Mouse (Mus musculus) CH12.LX (cell line): ENCODE results near the gene Rangrf. TPM values are rescaled to one million over a fixed set of nuclear protein-coding genes. Genes with fewer than 3 reads are reported as not detected.

Source experiments
- DNase-seq: peaks from one replicate; pipeline ENCODE4 v3.0.0-alpha.2; 2013; ENCODE audit errors: extremely low read depth
- H3K27ac ChIP-seq: 2 replicates; pipeline ENCODE4 v1.5.1; 2012; ENCODE audit warnings: low read depth, mild to moderate bottlenecking, control low read depth, moderate library complexity; ENCODE audit not compliant: insufficient read depth
- H3K27me3 ChIP-seq: replicated peaks from 2 replicates; pipeline ENCODE3; 2012; ENCODE audit warnings: inconsistent platforms
- H3K36me3 ChIP-seq, 2 experiments: replicated peaks in 1 of 2; 2 replicates each; pipeline versions ENCODE3 to v1.6.1; 2012; ENCODE audit warnings: inconsistent platforms in 1 of 2, low read length in 1 of 2, mild to moderate bottlenecking in 1 of 2, mixed read lengths in 1 of 2, moderate library complexity in 1 of 2; ENCODE audit not compliant: control insufficient read depth in 1 of 2, insufficient read depth in 1 of 2
- H3K4me1 ChIP-seq, 2 experiments: 2 replicates each; pipeline ENCODE4 v1.6.1; 2012; ENCODE audit warnings: inconsistent platforms in 1 of 2, moderate library complexity in 1 of 2; ENCODE audit not compliant: insufficient read depth in 2 of 2, control insufficient read depth in 1 of 2
- H3K4me2 ChIP-seq: 2 replicates; pipeline ENCODE4 v1.6.1; 2012; ENCODE audit warnings: low read depth, mild to moderate bottlenecking, control low read depth; ENCODE audit not compliant: poor library complexity, insufficient read depth, severe bottlenecking
- H3K4me3 ChIP-seq, 3 experiments: fragments of 150-350 bp in 1 of 3; sonication (generic) in 1 of 3; replicated peaks in 1 of 3; 2 replicates each; pipeline versions ENCODE3 to v1.5.1; 2011 to 2012; ENCODE audit warnings: low read depth in 2 of 3, low read length in 2 of 3, mild to moderate bottlenecking in 2 of 3, moderate library complexity in 2 of 3, control low read depth in 1 of 3, improper control_type of control experiment in 1 of 3, inconsistent platforms in 1 of 3, mixed read lengths in 1 of 3; ENCODE audit not compliant: poor library complexity in 1 of 3
- H3K79me2 ChIP-seq: replicated peaks from 2 replicates; pipeline ENCODE4 v1.6.1; 2012; ENCODE audit warnings: mild to moderate bottlenecking, moderate library complexity; ENCODE audit not compliant: control insufficient read depth, poor library complexity, insufficient read depth, severe bottlenecking; ENCODE audit errors: extremely low read depth
- H3K9ac ChIP-seq: 2 replicates; pipeline ENCODE4 v1.6.1; 2012; ENCODE audit warnings: low read depth, mild to moderate bottlenecking, control low read depth, moderate library complexity; ENCODE audit not compliant: insufficient read depth
- H3K9me3 ChIP-seq: replicated peaks from 2 replicates; pipeline ENCODE3; 2012; ENCODE audit warnings: low read length, inconsistent platforms, mixed read lengths
- BHLHE40 ChIP-seq: IDR thresholded peaks from 2 replicates; pipeline ENCODE4 v1.6.1; 2011; ENCODE audit warnings: mild to moderate bottlenecking, low read depth, low read length, improper control_type of control experiment
- CHD2 ChIP-seq: IDR thresholded peaks from 2 replicates; pipeline ENCODE4 v1.6.1; 2011; ENCODE audit warnings: low read length, improper control_type of control experiment
- CTCF ChIP-seq, 2 experiments: IDR thresholded peaks in 1 of 2; conservative IDR thresholded peaks in 1 of 2; 2 replicates each; pipeline ENCODE4 v1.5.1; 2011 to 2012; ENCODE audit warnings: low read depth in 2 of 2, low read length in 2 of 2, improper control_type of control experiment in 1 of 2, inconsistent platforms in 1 of 2, mild to moderate bottlenecking in 1 of 2, moderate library complexity in 1 of 2
- E2F4 ChIP-seq: IDR thresholded peaks from 2 replicates; pipeline ENCODE4 v1.6.1; 2011; ENCODE audit warnings: low read depth, low read length, improper control_type of control experiment; ENCODE audit not compliant: insufficient replicate concordance
- ELF1 ChIP-seq: IDR thresholded peaks from 2 replicates; pipeline ENCODE4 v1.6.1; 2014; ENCODE audit warnings: low read depth, mild to moderate bottlenecking, inconsistent platforms, low read length, improper control_type of control experiment
- ETS1 ChIP-seq: conservative IDR thresholded peaks from 2 replicates; pipeline ENCODE4 v1.6.1; 2012; ENCODE audit warnings: low read depth, mild to moderate bottlenecking, inconsistent platforms, low read length, improper control_type of control experiment, moderate library complexity
- HCFC1 ChIP-seq: IDR thresholded peaks from 2 replicates; pipeline ENCODE4 v1.6.1; 2012; ENCODE audit warnings: low read depth, mild to moderate bottlenecking, inconsistent platforms, low read length, improper control_type of control experiment
- IRF4 ChIP-seq: IDR thresholded peaks from 2 replicates; pipeline ENCODE4 v1.6.1; 2014; ENCODE audit warnings: low read depth, mild to moderate bottlenecking, inconsistent platforms, low read length, improper control_type of control experiment
- JUN ChIP-seq: IDR thresholded peaks from 2 replicates; pipeline ENCODE4 v1.6.1; 2011; ENCODE audit warnings: low read depth, mild to moderate bottlenecking, low read length, improper control_type of control experiment, moderate library complexity; ENCODE audit not compliant: insufficient read depth
- JUND ChIP-seq: conservative IDR thresholded peaks from 2 replicates; pipeline ENCODE4 v1.6.1; 2011; ENCODE audit warnings: low read depth, low read length, improper control_type of control experiment
- KAT2A ChIP-seq: IDR thresholded peaks from 2 replicates; pipeline ENCODE4 v1.6.1; 2012; ENCODE audit warnings: low read length, improper control_type of control experiment, inconsistent platforms; ENCODE audit not compliant: insufficient replicate concordance
- MAX ChIP-seq: IDR thresholded peaks from 2 replicates; pipeline ENCODE4 v1.6.1; 2011; ENCODE audit warnings: low read length, improper control_type of control experiment
- MAZ ChIP-seq: IDR thresholded peaks from 2 replicates; pipeline ENCODE4 v1.6.1; 2012; ENCODE audit warnings: low read depth, mild to moderate bottlenecking, inconsistent platforms, low read length, improper control_type of control experiment, moderate library complexity
- MXI1 ChIP-seq: IDR thresholded peaks from 2 replicates; pipeline ENCODE4 v1.6.1; 2011; ENCODE audit warnings: mild to moderate bottlenecking, low read depth, low read length, improper control_type of control experiment
- PAX5 ChIP-seq: IDR thresholded peaks from 2 replicates; pipeline ENCODE4 v1.6.1; 2012; ENCODE audit warnings: low read length, inconsistent platforms, mixed read lengths
- POLR2A ChIP-seq: IDR thresholded peaks from 2 replicates; pipeline ENCODE4 v1.6.1; 2011; ENCODE audit warnings: low read depth, mild to moderate bottlenecking, improper control_type of control experiment, low read length
- POLR2AphosphoS2 ChIP-seq: IDR thresholded peaks from 2 replicates; pipeline ENCODE4 v1.6.1; 2011; ENCODE audit warnings: low read depth, low read length, improper control_type of control experiment
- SIN3A ChIP-seq: IDR thresholded peaks from 2 replicates; pipeline ENCODE4 v1.6.1; 2012; ENCODE audit warnings: low read length, improper control_type of control experiment, inconsistent platforms
- SMC3 ChIP-seq: IDR thresholded peaks from 2 replicates; pipeline ENCODE4 v1.6.1; 2011; ENCODE audit warnings: low read depth, low read length, improper control_type of control experiment
- TCF12 ChIP-seq: IDR thresholded peaks from 2 replicates; pipeline ENCODE4 v1.6.1; 2014; ENCODE audit warnings: low read depth, mild to moderate bottlenecking, inconsistent platforms, low read length, improper control_type of control experiment
- USF1 ChIP-seq: IDR thresholded peaks from 2 replicates; pipeline ENCODE4 v1.6.1; 2014; ENCODE audit warnings: low read depth, mild to moderate bottlenecking, inconsistent platforms, low read length, improper control_type of control experiment
- USF2 ChIP-seq: conservative IDR thresholded peaks from 2 replicates; pipeline ENCODE4 v1.6.1; 2011; ENCODE audit warnings: low read depth, low read length, improper control_type of control experiment
- ZKSCAN1 ChIP-seq: IDR thresholded peaks from 2 replicates; pipeline ENCODE4 v1.6.1; 2012; ENCODE audit warnings: low read depth, inconsistent platforms, low read length, improper control_type of control experiment, borderline replicate concordance
- ZMIZ1 ChIP-seq: IDR thresholded peaks from 2 replicates; pipeline ENCODE4 v1.6.1; 2012; ENCODE audit warnings: low read depth, mild to moderate bottlenecking, inconsistent platforms, low read length, improper control_type of control experiment
- ZNF384 ChIP-seq: IDR thresholded peaks from 2 replicates; pipeline ENCODE4 v1.6.1; 2012; ENCODE audit warnings: low read depth, low read length, improper control_type of control experiment, inconsistent platforms
- dilution Hi-C: fragments of 300-500 bp; cut with MboI; formaldehyde crosslinking; loops from 2 replicates; pipeline ENCODE4 v1.14.3; 2020; ENCODE audit warnings: low sequenced_read_pairs; ENCODE audit not compliant: extremely low pct_unique_long_range_greater_than_20kb, extremely low pct_ligation_motif_present
- in situ Hi-C: fragments of 300-500 bp; cut with MboI; formaldehyde crosslinking; loops from 3 replicates; pipeline ENCODE4 v1.14.3; 2019; ENCODE audit warnings: low sequenced_read_pairs, low pct_ligation_motif_present, low pct_unique_long_range_greater_than_20kb, mixed read lengths
- polyA plus RNA-seq: library from polyadenylated mRNA; unstranded; fragments of >175 nt; gene quantifications from 2 replicates; pipeline ENCODE4 v1.2.1, GENCODE M21; 2012; ENCODE audit warnings: low read depth; ENCODE audit not compliant: insufficient read length
- total RNA-seq, 2 experiments: library from RNA; depleted of rRNA; stranded (reverse); fragments of 300-350 nt in 1 of 2; fragments of >200 nt in 1 of 2; gene quantifications; 2 replicates each; pipeline ENCODE4 v1.2.3; 2012 to 2014

The Rangrf gene
- total and polyA plus RNA-seq, 3 experiments: 106 to 158 (median 111) TPM

DNA sequence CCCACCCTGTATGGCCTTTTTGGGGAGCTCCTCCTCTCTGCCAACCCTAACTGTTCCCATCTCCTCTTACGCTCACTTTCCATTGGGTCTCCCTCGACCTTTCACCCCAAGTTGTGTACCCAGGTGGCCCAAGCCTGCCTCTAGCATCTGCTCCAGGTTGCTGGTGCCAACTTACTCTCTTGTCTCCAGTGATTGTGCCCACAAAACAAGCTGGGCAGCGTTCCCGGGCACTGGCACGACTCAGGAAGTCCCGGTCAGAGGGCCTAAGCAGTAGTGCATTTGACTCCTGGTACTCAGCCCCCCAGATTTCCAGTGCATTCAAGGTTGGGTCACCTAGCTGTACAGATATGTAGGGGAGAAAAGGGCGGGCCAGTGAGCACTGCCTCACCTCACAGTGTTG is 18.1 kb upstream of the Rangrf start:
- Histone ChIP-seq H3K79me2 (no peaks in the 10 kb centered on the region), H3K36me3 (peaks cover 81 to 97% of the 10 kb centered on the region in 2 experiments), H3K4me2 (no peak overlapping the region), H3K9me3 (no peaks in the 10 kb centered on the region), H3K27me3 (no peaks in the 10 kb centered on the region), H3K4me1 (no peaks in the 10 kb centered on the region), H3K27ac (no peak overlapping the region), H3K4me3 (no peak overlapping the region), H3K9ac (no peak overlapping the region)
- in situ Hi-C loops: no loop called here
- no peak for DNase-seq
- dilution Hi-C loops: no loop called here
- TF ChIP-seq TCF12 (no peak), MAX (no peak), ETS1 (no peak), IRF4 (no peak), KAT2A (no peak), SMC3 (no peak), MAZ (no peak), MXI1 (no peak), HCFC1 (no peak), USF2 (no peak), E2F4 (no peak), JUN (no peak), CTCF (conservative IDR thresholded peaks at IDR 0.05 in 1 of 2, IDR thresholded peaks at IDR 0.05 in 1 of 2; ENCODE audit: low read depth in 2 of 2, low read length in 2 of 2) (no peak), POLR2AphosphoS2 (no peak), ZNF384 (no peak), USF1 (no peak), PAX5 (no peak), SIN3A (no peak), JUND (no peak)

DNA sequence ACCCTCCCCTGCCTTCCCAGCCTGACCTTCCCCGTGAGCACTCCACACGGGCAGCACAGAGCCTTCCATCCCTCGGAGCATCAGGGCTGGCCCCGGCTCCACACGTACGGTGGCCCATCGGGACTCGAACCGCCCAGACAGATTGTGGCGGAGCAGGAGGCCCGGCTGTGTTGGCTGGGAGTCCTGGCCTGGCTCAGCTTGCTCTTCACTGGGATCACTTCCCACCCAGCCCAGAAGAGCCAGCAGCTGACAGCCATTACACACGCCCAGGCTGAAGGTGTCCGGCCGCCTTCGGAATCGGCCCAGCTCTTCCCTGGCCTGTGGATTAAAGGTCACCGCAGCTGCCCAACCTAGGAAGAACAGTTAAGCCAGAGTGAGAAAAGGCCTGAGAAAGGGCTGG is 13.4 kb upstream of the Rangrf start:
- no peak for DNase-seq
- dilution Hi-C loops: no loop called here
- H3K27me3 ChIP-seq: no peaks in the 10 kb centered on the region
- TF ChIP-seq CTCF (conservative IDR thresholded peaks at IDR 0.05 in 1 of 2, IDR thresholded peaks at IDR 0.05 in 1 of 2; ENCODE audit: low read depth in 2 of 2, low read length in 2 of 2) (no peak), SMC3 (no peak), POLR2AphosphoS2 (no peak), CHD2 (no peak), BHLHE40 (no peak), ELF1 (no peak), ZKSCAN1 (no peak), ZMIZ1 (no peak), POLR2A (no peak)
- TF ChIP-seq, all 38 proteins: peak for 0
- Histone ChIP-seq H3K4me3 (no peak overlapping the region), H3K4me1 (no peaks in the 10 kb centered on the region), H3K27ac (no peak overlapping the region), H3K9ac (no peak overlapping the region), H3K4me2 (no peak overlapping the region), H3K36me3 (peaks cover 66 to 83% of the 10 kb centered on the region in 2 experiments), H3K9me3 (no peaks in the 10 kb centered on the region), H3K79me2 (no peaks in the 10 kb centered on the region)
- in situ Hi-C loops: no loop called here
